Mouse (Mus musculus): Measurements from ENCODE around the gene Trim29.

- no peak for TF ChIP-seq CTCF (IDR thresholded peaks at IDR 0.05; ENCODE audit: borderline replicate concordance, extremely low read depth, insufficient read depth, insufficient read length)
- TF ChIP-seq POLR2A (IDR thresholded peaks at IDR 0.05; ENCODE audit: borderline replicate concordance, extremely low read depth, insufficient read depth, insufficient read length, poor library complexity, severe bottlenecking), result no peak
These were observed 15.5 kb downstream of the Trim29 start for GRCm38 (mm10) chr9:43326015-43326631.

Measured in brain, embryonic 14.5 days (tissue).